Mouse (Mus musculus) stomach, embryonic 14.5 days (tissue): ENCODE measurements around the gene Fmnl1. TPM values are rescaled to one million over a fixed set of nuclear protein-coding genes. Genes with fewer than 3 reads are reported as not detected.
A peak's percentile ranks its signal among the peaks of the same experiment; 100 is the strongest.

ENCODE experiments used
- ATAC-seq: fragments of 200-750 bp; cut with Nextera tagmentation; 2 replicates; pipeline ENCODE4 v1.8.0; 2017; ENCODE audit warnings: low read depth, moderate TSS enrichment; ENCODE audit not compliant: insufficient number of reproducible peaks, insufficient read depth, low FRiP score
- H3K27ac ChIP-seq: fragments of 300-500 bp; sonication (generic); 2 replicates; pipeline ENCODE4 v1.5.1; 2014; ENCODE audit warnings: mild to moderate bottlenecking, low read length, moderate library complexity, mixed read lengths
- H3K27me3 ChIP-seq: fragments of 300-500 bp; sonication (generic); 2 replicates; pipeline ENCODE4 v1.6.1; 2014; ENCODE audit warnings: low read length, control low read depth, mixed read lengths; ENCODE audit not compliant: control insufficient read depth, insufficient read depth
- H3K36me3 ChIP-seq: fragments of 300-500 bp; sonication (generic); 2 replicates; pipeline ENCODE4 v1.6.1; 2014; ENCODE audit warnings: mild to moderate bottlenecking, control low read depth, low read length, moderate library complexity, mixed read lengths; ENCODE audit not compliant: control insufficient read depth, insufficient read depth
- H3K4me1 ChIP-seq: fragments of 300-500 bp; sonication (generic); 2 replicates; pipeline ENCODE4 v1.6.1; 2014; ENCODE audit warnings: low read length, control low read depth, mixed read lengths; ENCODE audit not compliant: control insufficient read depth, insufficient read depth
- H3K4me2 ChIP-seq: fragments of 300-500 bp; sonication (generic); replicated peaks from 2 replicates; pipeline ENCODE4 v1.6.1; 2014; ENCODE audit warnings: low read depth, low read length, control low read depth
- H3K4me3 ChIP-seq: fragments of 300-500 bp; sonication (generic); 2 replicates; pipeline ENCODE4 v1.5.1; 2014; ENCODE audit warnings: low read depth, low read length, control low read depth
- H3K9ac ChIP-seq: fragments of 300-500 bp; sonication (generic); replicated peaks from 2 replicates; pipeline ENCODE4 v1.6.1; 2014; ENCODE audit warnings: low read depth, mild to moderate bottlenecking, control low read depth, low read length, moderate library complexity, mixed read lengths
- H3K9me3 ChIP-seq: fragments of 300-500 bp; sonication (generic); 2 replicates; pipeline ENCODE4 v1.6.1; 2016; ENCODE audit warnings: low read depth, low read length, control low read depth; ENCODE audit not compliant: control insufficient read depth
- WGBS: fragments of 180-500 bp; shearing (Covaris S2); extraction: QIAGEN DNeasy Blood & Tissue Kit; methylation state at CpG from one replicate; pipeline ENCODE4 v1.1.7; 2014; 5-methylcytosine and 5-hydroxymethylcytosine counted together
- polyA plus RNA-seq: library from polyadenylated mRNA; unstranded; fragments of >200 nt; fragmentation: Nextera tagmentation; extraction: Ambion mirVana; gene quantifications from 2 replicates; pipeline ENCODE4 v1.2.1, GENCODE M21; 2014

Gene Fmnl1
- polyA plus RNA-seq, 1 experiment from 2014 or later, result 1.7 TPM

- Histone ChIP-seq H3K4me1 (peaks cover 31% of the 10 kb centered on the region), H3K4me2 (no peak overlapping the region), H3K27me3 (no peaks in the 10 kb centered on the region), H3K36me3 (no peaks in the 10 kb centered on the region; the same call in none of the 2 replicates), H3K4me3 (no peak overlapping the region), H3K9me3 (no peaks in the 10 kb centered on the region), H3K9ac (no peak overlapping the region), H3K27ac (peak overlapping the region; percentile 87)
- ATAC-seq, result no peak
- 74% methylated on average over 14 of the region's 14 CpGs for WGBS
These were observed 30.8 kb upstream of the Fmnl1 start for GRCm38 (mm10) chr11:103139951-103140762.

GRCm38 (mm10) chr11:103140763-103141100, 30.2 kb upstream of the Fmnl1 start:
- no peaks in the 10 kb centered on the region for H3K9me3 ChIP-seq
- no peak overlapping the region for H3K4me3 ChIP-seq
- H3K9ac ChIP-seq, result no peak overlapping the region
- WGBS, result 43% methylated on average over 6 of the region's 6 CpGs
- ATAC-seq, result no peak
- H3K27ac ChIP-seq, result peak overlapping the region; percentile 87
- H3K4me1 ChIP-seq, result peaks cover 31% of the 10 kb centered on the region
- H3K4me2 ChIP-seq, result 0 out of 2 replicates have a peak overlapping the region, but pooled peaks have one; percentile 4
- H3K36me3 ChIP-seq, result no peaks in the 10 kb centered on the region; the same call in none of the 2 replicates
- H3K27me3 ChIP-seq, result no peaks in the 10 kb centered on the region

GRCm38 (mm10) chr11:103141101-103141943, 29.6 kb upstream of the Fmnl1 start:
- Histone ChIP-seq H3K27me3 (no peaks in the 10 kb centered on the region), H3K4me1 (peaks cover 31% of the 10 kb centered on the region), H3K4me3 (no peak overlapping the region), H3K4me2 (0 out of 2 replicates have a peak overlapping the region, but pooled peaks have one; percentile 4), H3K36me3 (no peaks in the 10 kb centered on the region; the same call in none of the 2 replicates), H3K27ac (peak overlapping the region; percentile 87), H3K9ac (no peak overlapping the region), H3K9me3 (no peaks in the 10 kb centered on the region)
- WGBS, result 18% methylated on average over 11 of the region's 11 CpGs
- peak; percentile 62 for ATAC-seq

- H3K4me2 ChIP-seq, result peak overlapping the region; percentile 20; the same call in 1 of the 2 replicates
- no peak overlapping the region for H3K9ac ChIP-seq
- no peaks in the 10 kb centered on the region; the same call in none of the 2 replicates for H3K36me3 ChIP-seq
- H3K4me1 ChIP-seq, result peaks cover 31% of the 10 kb centered on the region
- H3K27me3 ChIP-seq, result no peaks in the 10 kb centered on the region
- no peak for ATAC-seq
- H3K27ac ChIP-seq, result peak overlapping the region; percentile 87
- H3K4me3 ChIP-seq, result no peak overlapping the region
- H3K9me3 ChIP-seq, result no peaks in the 10 kb centered on the region
- WGBS, result 27% methylated on average over 1 of the region's 1 CpGs
These were observed 29.0 kb upstream of the Fmnl1 start for GRCm38 (mm10) chr11:103141944-103142255.

GRCm38 (mm10) chr11:103142441-103143182, 28.3 kb upstream of the Fmnl1 start:
- Histone ChIP-seq H3K4me1 (peaks cover 31% of the 10 kb centered on the region), H3K9me3 (no peaks in the 10 kb centered on the region), H3K27ac (peak overlapping the region; percentile 87; the same call in 1 of the 2 replicates), H3K36me3 (no peaks in the 10 kb centered on the region; the same call in none of the 2 replicates), H3K4me3 (no peak overlapping the region; the same call in 1 of the 2 replicates), H3K27me3 (no peaks in the 10 kb centered on the region), H3K4me2 (peak overlapping the region; percentile 20), H3K9ac (0 out of 2 replicates have a peak overlapping the region, but pooled peaks have one; percentile 30)
- ATAC-seq, result peak; percentile 37; the same call in 1 of the 2 replicates
- WGBS, result 27% methylated on average over 8 of the region's 8 CpGs

- Histone ChIP-seq H3K27ac (peak overlapping the region; percentile 48), H3K4me2 (no peak overlapping the region), H3K9me3 (no peaks in the 10 kb centered on the region), H3K4me1 (peaks cover 31% of the 10 kb centered on the region), H3K9ac (no peak overlapping the region), H3K4me3 (no peak overlapping the region), H3K27me3 (no peaks in the 10 kb centered on the region), H3K36me3 (no peaks in the 10 kb centered on the region)
- ATAC-seq, result no peak
- WGBS, result 43% methylated on average over 12 of the region's 12 CpGs
These were observed 26.3 kb upstream of the Fmnl1 start for GRCm38 (mm10) chr11:103144309-103145285.

- H3K36me3 ChIP-seq, result no peaks in the 10 kb centered on the region
- no peak for ATAC-seq
- H3K4me2 ChIP-seq, result no peak overlapping the region
- H3K4me1 ChIP-seq, result peaks cover 22% of the 10 kb centered on the region
- no peak overlapping the region for H3K4me3 ChIP-seq
- WGBS, result 90% methylated on average over 4 of the region's 4 CpGs
- H3K9ac ChIP-seq, result no peak overlapping the region
- H3K27ac ChIP-seq, result no peak overlapping the region
- no peaks in the 10 kb centered on the region for H3K27me3 ChIP-seq
- no peaks in the 10 kb centered on the region for H3K9me3 ChIP-seq
These were observed 24.5 kb upstream of the Fmnl1 start for GRCm38 (mm10) chr11:103146386-103146785.
